ENCODE assay signal across 9 mouse cellular contexts in the genomic region with DNA sequence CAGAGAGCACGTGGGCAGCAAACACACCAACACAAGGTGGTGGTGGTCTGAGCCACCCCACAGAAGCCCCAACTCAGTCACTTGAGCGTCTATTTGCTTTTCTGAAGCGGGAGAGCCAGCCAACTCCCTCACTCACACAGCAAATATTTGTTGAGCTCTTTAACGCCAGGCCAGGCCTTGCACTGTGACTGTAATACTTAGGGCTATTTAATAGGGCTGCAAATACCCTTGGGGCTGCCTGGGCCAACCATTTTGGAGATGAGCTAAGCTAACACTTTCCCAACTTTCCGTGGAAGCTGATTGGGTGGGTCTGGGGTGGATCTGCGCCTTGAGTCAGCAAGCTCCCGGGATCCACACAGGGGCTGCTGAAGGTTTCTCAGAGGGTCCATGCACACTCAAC. TPM values are rescaled to one million over a fixed set of nuclear protein-coding genes. Genes with fewer than 3 reads are reported as not detected.
DNase-seq lines count a peak whose midpoint lies in the region; ATAC-seq and TF ChIP-seq lines count a peak whose summit lies in the region.
"Had no signal": no experiment of that assay in that cellular context is flagged by ENCODE, and none has a peak within 500 bp of the region (broad histone marks: within the 10 kb centered on the region; RNA-seq: fewer than 3 reads in every experiment).

No protein-coding gene starts in this region.

- no peak for DNase-seq in kidney, postnatal 25 days
- DNase-seq in gastrocnemius, postnatal 25 days, result peak; percentile 18
- peak; percentile 92 for DNase-seq in liver, adult 2 months (ENCODE audit: extremely low read depth, low read depth, low spot score)
- DNase-seq in lung, postnatal 25 days (ENCODE audit: low spot score), result peak; percentile 67
- no peak for DNase-seq in left cerebral cortex, adult 2 months (ENCODE audit: extremely low spot score in 1 of 2, low spot score in 2 of 2)
- DNase-seq: cerebellum, adult 9-11 months had no signal

- H3K4me1 ChIP-seq in kidney, embryonic 15.5 days, result peaks cover 25% of the 10 kb centered on the region
- H3K4me1 ChIP-seq in liver, adult 2 months (ENCODE audit: control insufficient read depth, insufficient read depth, low read length), result peaks cover 22% of the 10 kb centered on the region

- no peak for TF ChIP-seq CTCF in liver, adult 2 months (IDR thresholded peaks at IDR 0.05; ENCODE audit: low read depth, low read length)
- TF ChIP-seq CTCF in left cerebral cortex, adult 2 months (IDR thresholded peaks at IDR 0.05), result no peak

- peaks cover 12% of the 10 kb centered on the region; the same call in 1 of the 2 replicates for H3K27me3 ChIP-seq in kidney, embryonic 15.5 days
- no peaks in the 10 kb centered on the region for H3K27me3 ChIP-seq in liver, adult 2 months (ENCODE audit: control insufficient read depth, insufficient read depth, low read length)

- peaks cover 38% of the 10 kb centered on the region for H3K79me2 ChIP-seq in liver, adult 2 months (ENCODE audit: control insufficient read depth, insufficient read depth, low read length)

- no peak for ATAC-seq in kidney, embryonic 15.5 days (replicated peaks; ENCODE audit: low FRiP score)
- no peak for ATAC-seq in CD4-positive, CD25-positive, alpha-beta regulatory T cell, adult 4 months

- no peak overlapping the region for H3K9ac ChIP-seq in kidney, embryonic 15.5 days
- H3K9ac ChIP-seq in liver, adult 2 months (ENCODE audit: low read depth, low read length), result peak overlapping the region; percentile 73
- H3K9ac ChIP-seq: hindbrain, embryonic 15.5 days had no signal

- WGBS in kidney, embryonic 15.5 days, result 80% methylated on average over 7 of the region's 7 CpGs
- WGBS in liver, adult 2 months, result 21% methylated on average over 7 of the region's 7 CpGs

- peak overlapping the region; percentile 83 for H3K4me2 ChIP-seq in kidney, embryonic 15.5 days

- peak overlapping the region; percentile 66 for H3K4me3 ChIP-seq in kidney, embryonic 15.5 days (replicated peaks)
- peak overlapping the region; percentile 86 for H3K4me3 ChIP-seq in liver, adult 2 months (ENCODE audit: insufficient read depth, low read depth, low read length)
- H3K4me3 ChIP-seq in left cerebral cortex, adult 2 months, result no peak overlapping the region

- no peak overlapping the region for H3K27ac ChIP-seq in kidney, embryonic 15.5 days
- H3K27ac ChIP-seq in liver, adult 2 months (replicated peaks; ENCODE audit: insufficient read depth, low read depth, low read length), result peak overlapping the region; percentile 94
- H3K27ac ChIP-seq in left cerebral cortex, adult 2 months, result no peak overlapping the region
- H3K27ac ChIP-seq: hindbrain, embryonic 15.5 days had no signal

- H3K9me3 ChIP-seq in kidney, embryonic 15.5 days (replicated peaks), result no peaks in the 10 kb centered on the region
- H3K9me3 ChIP-seq: hindbrain, embryonic 15.5 days had no signal

- peak; percentile 24; the same call in 1 of the 2 replicates for TF ChIP-seq POLR2A in liver, adult 2 months (IDR thresholded peaks at IDR 0.05; ENCODE audit: extremely low read depth, insufficient read depth, low read length)

- H3K36me3 ChIP-seq in kidney, embryonic 15.5 days, result no peaks in the 10 kb centered on the region
- H3K36me3 ChIP-seq in liver, adult 2 months (ENCODE audit: control insufficient read depth, insufficient read depth, low read length), result no peaks in the 10 kb centered on the region; the same call in 1 of the 2 replicates
- H3K36me3 ChIP-seq: hindbrain, embryonic 15.5 days had no signal

- intact Hi-C loops in left cerebral cortex, adult 2 months (cut with DNase I), result no loop called here

RNA-seq across cellular contexts. Expression of a gene that starts 1.7 kb away (rescaled TPM):
- 38.8 and 41.4 TPM in 2 replicates for polyA plus RNA-seq in kidney, embryonic 15.5 days (2015; fragmentation: Nextera tagmentation; extraction: Ambion mirVana)
- total RNA-seq in gastrocnemius, postnatal 25 days (2021), result 1 to 10 TPM; 1.9 to 2.2 TPM
- 77.3 and 102 TPM in 2 replicates for total RNA-seq in liver, adult 2 months (2014; rRNA removed)
- 180 and 217 TPM in 2 replicates for polyA plus RNA-seq in liver, adult 2 months (2012; rRNA removed)
- polyA plus RNA-seq in CD4-positive, CD25-positive, alpha-beta regulatory T cell, adult 4 months (2017; shearing (Covaris generic)), result not detected
- total RNA-seq in left cerebral cortex, adult 2 months (2021), result 1 to 10 TPM; 1.6 to 1.8 TPM

Comparison
In these comparisons a context has a peak if more than half of its experiments do, and no peak if none do; other contexts are left out.
1. DNase-seq: peak in gastrocnemius, postnatal 25 days (single experiment), liver, adult 2 months (single experiment) and lung, postnatal 25 days (single experiment); none in kidney, postnatal 25 days (0 of 2) and left cerebral cortex, adult 2 months (0 of 2).
2. RNA of a gene that starts 1.7 kb away (total RNA-seq): 77.3 to 102 TPM in liver, adult 2 months; 1.9 to 2.2 TPM in gastrocnemius, postnatal 25 days and 1.6 to 1.8 TPM in left cerebral cortex, adult 2 months; every median in the first group is over 10 times any median in the second.